Mouse (Mus musculus) neural tube, embryonic 13.5 days (tissue): ENCODE data around the gene Klf11. TPM values are rescaled to one million over a fixed set of nuclear protein-coding genes. Genes with fewer than 3 reads are reported as not detected.
"Not testable (repeated sequence)": the region's sequence is repeated elsewhere in the genome, so short reads cannot be mapped to it uniquely, and the experiment has no call there.

Experiments used
- ATAC-seq: fragments of 200-750 bp; cut with Nextera tagmentation; 2 replicates; pipeline ENCODE4 v1.8.0; 2017; ENCODE audit warnings: low read depth, mild to moderate bottlenecking, moderate TSS enrichment, moderate library complexity
- H3K27ac ChIP-seq: fragments of 300-500 bp; sonication (generic); replicated peaks from 2 replicates; pipeline ENCODE4 v1.5.1; 2015; ENCODE audit warnings: moderate library complexity, mild to moderate bottlenecking, inconsistent platforms
- H3K27me3 ChIP-seq: fragments of 300-500 bp; sonication (generic); 2 replicates; pipeline ENCODE4 v1.6.1; 2015; ENCODE audit warnings: mild to moderate bottlenecking, inconsistent platforms
- H3K36me3 ChIP-seq: fragments of 300-500 bp; sonication (generic); 2 replicates; pipeline ENCODE4 v1.6.1; 2015; ENCODE audit warnings: mild to moderate bottlenecking, inconsistent platforms
- H3K4me1 ChIP-seq: fragments of 300-500 bp; sonication (generic); replicated peaks from 2 replicates; pipeline ENCODE4 v1.6.1; 2015; ENCODE audit warnings: inconsistent platforms
- H3K4me2 ChIP-seq: fragments of 300-500 bp; sonication (generic); 2 replicates; pipeline ENCODE4 v1.6.1; 2015; ENCODE audit warnings: inconsistent platforms, mild to moderate bottlenecking, moderate library complexity
- H3K4me3 ChIP-seq: fragments of 300-500 bp; sonication (generic); 2 replicates; pipeline ENCODE4 v1.5.1; 2015; ENCODE audit warnings: mild to moderate bottlenecking, inconsistent platforms
- H3K9ac ChIP-seq: fragments of 300-500 bp; sonication (generic); 2 replicates; pipeline ENCODE4 v1.6.1; 2015; ENCODE audit warnings: moderate library complexity, mild to moderate bottlenecking, inconsistent platforms
- H3K9me3 ChIP-seq: fragments of 300-500 bp; sonication (generic); 2 replicates; pipeline ENCODE4 v1.6.1; 2016; ENCODE audit warnings: inconsistent platforms
- WGBS: fragments of 180-500 bp; shearing (Covaris S2); methylation state at CpG from one replicate; pipeline ENCODE4 v1.1.7; 2015; 5-methylcytosine and 5-hydroxymethylcytosine counted together
- polyA plus RNA-seq: library from polyadenylated mRNA; unstranded; fragments of >200 nt; fragmentation: Nextera tagmentation; extraction: Ambion mirVana; gene quantifications from 2 replicates; pipeline ENCODE4 v1.2.1, GENCODE M21; 2015

Gene Klf11
- polyA plus RNA-seq, 1 experiment from 2014 or later, result 14.9 TPM

DNA sequence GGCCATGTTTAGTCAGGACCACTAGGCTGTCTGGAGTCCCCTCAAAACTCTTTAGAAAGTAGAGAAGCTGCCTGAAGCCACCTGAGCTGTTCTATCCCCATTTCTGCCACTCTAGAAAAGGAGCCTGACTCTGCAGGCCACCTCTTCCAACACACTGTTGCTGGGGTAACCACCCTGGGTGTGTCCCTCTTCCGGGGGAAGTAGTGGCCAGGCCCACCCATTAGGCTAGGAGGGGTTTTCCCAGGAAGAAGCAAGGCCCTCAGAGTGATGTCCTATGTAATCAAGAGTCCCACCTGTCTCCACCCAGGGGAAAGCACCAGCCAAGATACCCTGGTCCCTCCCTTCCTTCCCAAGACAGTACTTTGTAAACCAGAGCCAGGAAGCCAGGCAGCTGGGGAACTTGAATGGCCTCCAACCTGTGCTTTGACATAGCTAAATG lies 17.3 kb upstream of the Klf11 start:
- Histone ChIP-seq H3K27me3 (no peaks in the 10 kb centered on the region), H3K36me3 (no peaks in the 10 kb centered on the region), H3K27ac (no peak overlapping the region), H3K9me3 (no peaks in the 10 kb centered on the region), H3K4me1 (no peaks in the 10 kb centered on the region), H3K4me3 (no peak overlapping the region), H3K9ac (no peak overlapping the region), H3K4me2 (no peak overlapping the region)
- WGBS, result 67% methylated on average over 1 of the region's 1 CpGs
- no peak for ATAC-seq

DNA sequence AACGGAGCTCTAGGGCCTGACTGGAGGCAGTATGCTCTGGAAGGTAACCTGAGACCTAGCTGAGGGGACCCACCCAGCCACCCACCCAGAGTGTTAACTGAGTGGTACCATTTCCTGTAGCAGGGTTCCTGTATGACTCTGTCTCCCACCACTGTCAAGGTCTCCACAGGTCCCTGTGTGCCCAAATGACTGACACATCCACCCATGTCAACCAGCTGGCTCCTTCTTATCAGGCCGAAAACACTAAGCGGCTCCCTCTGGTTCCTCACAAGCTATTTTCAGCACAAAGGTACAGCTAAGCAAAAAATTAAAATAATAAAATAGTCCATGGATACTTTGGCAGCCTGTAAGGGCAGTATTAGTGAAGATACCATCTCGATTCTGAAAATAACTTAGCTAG lies 16.9 kb upstream of the Klf11 start:
- Histone ChIP-seq H3K9me3 (no peaks in the 10 kb centered on the region), H3K36me3 (no peaks in the 10 kb centered on the region), H3K27ac (no peak overlapping the region), H3K4me3 (no peak overlapping the region), H3K4me2 (no peak overlapping the region), H3K9ac (no peak overlapping the region), H3K27me3 (no peaks in the 10 kb centered on the region), H3K4me1 (no peaks in the 10 kb centered on the region)
- no peak for ATAC-seq
- WGBS, result 86% methylated on average over 4 of the region's 4 CpGs

DNA sequence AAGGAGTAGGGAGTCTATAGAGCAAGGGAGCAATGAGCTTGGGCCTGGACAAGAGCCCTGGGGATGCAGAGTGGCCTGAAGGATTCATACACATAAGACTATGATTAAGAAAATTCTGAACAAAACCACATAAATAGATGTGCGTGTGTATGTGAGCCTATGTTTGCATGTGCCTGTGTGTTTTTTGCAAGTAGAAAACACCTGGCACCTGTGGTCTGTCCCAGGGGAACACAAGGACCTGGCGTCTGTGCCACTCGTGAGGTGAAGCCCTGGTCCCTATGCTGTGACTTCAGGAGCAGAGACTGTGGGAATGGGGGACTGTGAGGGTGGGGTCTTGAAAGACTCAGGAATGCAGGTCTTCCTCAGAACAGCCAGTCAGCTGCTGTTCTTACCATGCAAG lies 16.4 kb upstream of the Klf11 start:
- no peaks in the 10 kb centered on the region for H3K27me3 ChIP-seq
- no peak for ATAC-seq
- no peaks in the 10 kb centered on the region for H3K9me3 ChIP-seq
- no peak overlapping the region for H3K4me2 ChIP-seq
- H3K4me1 ChIP-seq, result no peaks in the 10 kb centered on the region
- WGBS, result 85% methylated on average over 3 of the region's 3 CpGs
- no peak overlapping the region for H3K9ac ChIP-seq
- H3K4me3 ChIP-seq, result no peak overlapping the region
- no peaks in the 10 kb centered on the region for H3K36me3 ChIP-seq
- H3K27ac ChIP-seq, result no peak overlapping the region

DNA sequence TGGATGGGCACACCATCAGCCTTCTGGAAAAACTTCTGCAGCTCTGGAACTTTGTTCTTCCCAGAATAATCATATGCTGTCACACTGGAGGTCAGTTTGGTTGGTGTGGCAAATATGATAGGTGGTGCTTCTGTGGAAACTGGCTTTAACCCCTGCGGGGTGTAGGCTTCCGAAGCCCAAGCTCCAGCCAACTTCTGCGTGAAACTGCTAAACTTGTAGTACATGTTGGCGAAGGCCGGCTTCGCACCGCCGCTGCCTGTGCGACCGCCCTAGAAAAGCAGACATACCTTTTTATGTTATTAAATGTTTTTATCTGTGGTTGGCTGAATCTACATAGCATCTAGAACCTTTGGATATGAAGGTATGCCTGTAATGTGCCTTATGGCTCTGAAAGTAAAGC lies 12.3 kb upstream of the Klf11 start:
- not testable (repeated sequence) for ATAC-seq
- 95% methylated on average over 10 of the region's 10 CpGs for WGBS

DNA sequence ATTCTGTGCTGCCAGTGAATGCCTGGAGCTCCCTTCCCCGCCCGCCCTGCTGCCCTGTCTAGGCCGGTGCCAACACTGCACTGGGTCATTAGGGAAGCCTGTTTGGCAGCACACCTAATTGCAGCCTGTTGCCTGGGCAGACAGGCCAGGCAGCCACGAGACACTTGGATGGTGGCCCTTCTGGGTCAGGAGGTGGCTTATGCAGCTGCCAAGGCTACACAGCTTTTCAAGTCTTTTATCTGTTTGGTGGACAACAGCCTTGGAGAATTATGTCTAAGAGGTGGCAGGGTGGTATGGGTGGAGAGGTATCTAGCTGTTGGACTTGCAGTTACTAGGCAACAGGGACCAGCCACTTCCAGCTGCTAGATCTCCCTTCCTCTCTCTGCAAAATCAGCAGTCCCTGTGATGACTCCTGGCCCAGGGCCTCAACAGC lies 8.7 kb upstream of the Klf11 start:
- Histone ChIP-seq H3K27ac (no peak overlapping the region), H3K4me2 (no peak overlapping the region), H3K4me1 (0 out of 2 replicates have a peak, but pooled peaks cover 6% of the 10 kb centered on the region), H3K9ac (no peak overlapping the region), H3K27me3 (no peaks in the 10 kb centered on the region), H3K9me3 (no peaks in the 10 kb centered on the region), H3K4me3 (no peak overlapping the region), H3K36me3 (no peaks in the 10 kb centered on the region)
- 58% methylated on average over 4 of the region's 4 CpGs for WGBS
- ATAC-seq, result peak; percentile 89

More for the DNA sequence above, 12.3 kb upstream of the Klf11 start:
- not testable (repeated sequence) for H3K9me3 ChIP-seq, H3K27me3 ChIP-seq, H3K4me2 ChIP-seq, H3K27ac ChIP-seq, H3K9ac ChIP-seq, H3K4me1 ChIP-seq, H3K36me3 ChIP-seq, H3K4me3 ChIP-seq

DNA sequence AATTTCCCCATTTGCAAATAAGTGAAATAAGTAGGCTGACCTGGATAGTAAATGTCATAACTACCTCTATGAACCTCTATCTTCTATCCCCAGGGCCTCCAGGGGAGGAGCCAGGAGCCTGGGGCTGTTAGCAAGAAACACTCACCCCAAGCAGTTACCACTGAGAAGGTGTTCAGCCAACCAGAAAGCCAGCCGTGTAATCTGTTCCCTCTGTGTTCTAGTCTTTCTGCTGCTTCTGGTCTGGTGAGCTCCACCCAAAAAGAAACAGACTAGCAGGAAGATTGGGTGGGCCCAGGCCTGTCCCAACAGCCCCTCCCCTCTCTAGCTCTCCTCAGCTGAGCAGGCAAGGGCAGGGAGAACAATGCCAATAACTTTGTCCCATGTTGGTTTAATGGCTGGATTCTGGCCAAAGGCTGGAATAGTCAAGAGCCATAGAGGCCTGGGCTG lies 6.9 kb upstream of the Klf11 start:
- 52% methylated on average over 1 of the region's 1 CpGs for WGBS
- Histone ChIP-seq H3K9ac (no peak overlapping the region), H3K27me3 (no peaks in the 10 kb centered on the region; the same call in 1 of the 2 replicates), H3K4me2 (no peak overlapping the region), H3K4me3 (no peak overlapping the region), H3K4me1 (0 out of 2 replicates have a peak, but pooled peaks cover 6% of the 10 kb centered on the region), H3K27ac (no peak overlapping the region), H3K9me3 (no peaks in the 10 kb centered on the region), H3K36me3 (no peaks in the 10 kb centered on the region)
- ATAC-seq, result no peak

DNA sequence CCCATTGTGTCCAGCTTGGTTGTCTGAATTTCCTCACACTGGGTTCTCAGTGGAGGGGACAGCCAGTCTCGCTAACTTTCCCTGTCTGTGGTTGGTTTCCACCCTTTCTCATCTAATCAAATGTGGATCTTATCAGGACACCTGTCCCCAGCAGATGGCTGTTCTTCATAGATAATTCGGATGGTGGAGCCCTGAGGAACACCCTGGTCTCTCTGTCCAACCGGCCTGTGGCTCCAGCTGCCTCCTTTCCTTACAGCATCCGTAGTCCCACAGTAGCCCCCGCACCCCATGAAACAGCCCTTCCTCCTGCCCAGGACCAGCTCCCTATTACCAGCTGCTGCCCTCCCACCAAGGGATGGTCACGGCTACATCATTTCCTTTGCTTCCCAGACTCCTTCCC lies 5.2 kb upstream of the Klf11 start:
- no peak for ATAC-seq
- H3K4me2 ChIP-seq, result no peak overlapping the region
- no peaks in the 10 kb centered on the region; the same call in 1 of the 2 replicates for H3K27me3 ChIP-seq
- 83% methylated on average over 6 of the region's 6 CpGs for WGBS
- no peak overlapping the region for H3K9ac ChIP-seq
- no peak overlapping the region for H3K27ac ChIP-seq
- H3K4me3 ChIP-seq, result no peak overlapping the region
- no peaks in the 10 kb centered on the region for H3K36me3 ChIP-seq
- H3K4me1 ChIP-seq, result peaks cover 14% of the 10 kb centered on the region
- H3K9me3 ChIP-seq, result no peaks in the 10 kb centered on the region

DNA sequence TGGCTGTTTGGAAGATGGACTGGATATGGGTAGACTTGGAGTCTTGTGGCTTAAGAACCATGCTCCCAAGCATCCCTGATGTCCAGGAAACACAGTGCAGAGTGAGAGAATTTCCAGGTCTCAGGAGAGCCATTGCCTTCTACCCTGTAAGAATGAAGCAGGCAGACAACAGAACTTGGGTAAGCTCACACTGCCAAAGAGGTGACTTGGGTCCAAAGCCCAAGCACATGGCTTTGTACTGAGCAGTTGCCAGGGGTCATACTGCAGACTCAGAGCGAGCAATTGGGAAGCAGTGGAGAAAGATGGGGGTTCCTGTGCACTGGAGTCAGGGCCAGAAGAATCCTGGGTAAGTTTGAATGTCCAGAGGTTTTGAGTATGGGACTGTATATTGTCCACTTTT lies 3.0 kb upstream of the Klf11 start:
- no peaks in the 10 kb centered on the region for H3K9me3 ChIP-seq
- H3K27me3 ChIP-seq, result no peaks in the 10 kb centered on the region; the same call in 1 of the 2 replicates
- H3K36me3 ChIP-seq, result no peaks in the 10 kb centered on the region
- no peak overlapping the region for H3K4me3 ChIP-seq
- 89% methylated on average over 1 of the region's 1 CpGs for WGBS
- ATAC-seq, result no peak
- H3K27ac ChIP-seq, result no peak overlapping the region
- no peak overlapping the region for H3K9ac ChIP-seq
- peaks cover 22% of the 10 kb centered on the region for H3K4me1 ChIP-seq
- no peak overlapping the region for H3K4me2 ChIP-seq

DNA sequence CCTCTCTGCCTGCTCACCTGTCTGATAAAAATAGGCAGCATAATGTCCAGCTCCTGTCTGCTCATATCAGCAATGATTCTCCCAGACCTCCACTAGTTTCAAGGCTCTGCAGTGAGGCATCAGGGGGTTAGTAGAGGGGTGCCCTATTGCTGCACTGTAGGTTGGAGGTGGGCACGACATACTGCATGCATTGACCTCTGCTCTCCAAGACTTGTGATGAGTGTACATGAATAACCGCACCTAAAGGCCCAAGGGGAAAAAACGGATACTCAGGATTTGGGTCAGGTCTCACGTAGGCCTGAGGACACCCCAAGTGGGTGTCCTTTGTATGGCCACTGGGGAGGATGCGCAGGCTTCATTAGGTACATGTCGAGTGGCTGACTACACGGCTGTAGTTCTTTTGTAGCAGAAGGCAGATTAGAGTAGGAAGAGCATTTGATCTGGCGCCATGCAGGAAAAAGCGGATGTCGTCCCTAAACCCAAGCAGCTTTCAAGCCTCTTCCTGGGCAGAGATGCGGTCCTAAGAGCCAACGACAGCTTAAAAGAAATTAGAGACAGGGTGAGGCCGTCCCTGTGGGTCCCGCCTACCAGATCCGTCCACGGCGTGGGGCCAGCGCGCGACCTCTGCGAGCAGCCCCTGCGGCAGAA lies 535 bp upstream of the Klf11 start:
- WGBS, result 4% methylated on average over 22 of the region's 22 CpGs
- peak overlapping the region; percentile 94 for H3K9ac ChIP-seq
- H3K36me3 ChIP-seq, result peaks cover 17% of the 10 kb centered on the region
- peak; percentile 11 for ATAC-seq
- H3K27me3 ChIP-seq, result no peaks in the 10 kb centered on the region; the same call in 1 of the 2 replicates
- no peaks in the 10 kb centered on the region for H3K9me3 ChIP-seq
- H3K27ac ChIP-seq, result peak overlapping the region; percentile 94
- H3K4me3 ChIP-seq, result peak overlapping the region; percentile 78
- peaks cover 44% of the 10 kb centered on the region for H3K4me1 ChIP-seq
- peak overlapping the region; percentile 72 for H3K4me2 ChIP-seq

DNA sequence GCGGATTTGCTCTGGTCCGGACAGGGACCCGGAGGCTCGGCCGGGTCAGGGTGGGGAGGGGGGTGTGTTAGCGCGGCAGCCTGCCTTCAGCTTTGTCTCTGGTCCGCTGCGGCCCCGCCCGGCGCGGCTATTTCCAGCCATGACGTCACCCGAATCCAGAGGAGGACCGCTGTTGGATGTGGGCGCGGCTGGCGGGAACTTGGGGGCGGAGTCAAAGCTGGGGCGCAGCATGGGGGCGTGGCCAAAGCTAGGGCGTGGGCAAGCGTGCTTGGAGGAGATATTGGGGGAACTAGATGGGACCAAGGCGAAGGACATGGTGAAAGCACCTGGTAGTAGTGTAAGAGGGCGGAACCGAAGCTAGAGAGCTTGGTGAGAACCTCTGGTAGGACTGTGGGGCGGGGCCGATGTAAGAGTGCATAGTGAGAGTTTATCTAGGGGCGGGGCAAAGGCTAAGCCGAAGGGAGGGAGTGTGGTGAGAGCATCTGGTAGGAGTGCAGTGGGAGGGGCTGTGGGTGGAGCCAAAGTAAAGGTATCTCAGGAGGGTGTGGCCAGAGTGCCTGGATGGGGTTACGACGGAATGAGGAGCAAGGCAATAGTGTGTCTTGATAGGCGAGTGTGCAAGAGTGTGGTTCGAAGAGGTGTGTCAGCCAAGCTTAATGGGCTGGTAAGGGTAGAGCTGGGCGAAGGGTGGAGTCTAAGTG lies 718 bp downstream of the Klf11 start:
- Histone ChIP-seq H3K4me2 (peak overlapping the region; percentile 72), H3K27ac (peak overlapping the region; percentile 94), H3K9ac (peak overlapping the region; percentile 94), H3K36me3 (peaks cover 30% of the 10 kb centered on the region), H3K9me3 (no peaks in the 10 kb centered on the region), H3K27me3 (no peaks in the 10 kb centered on the region; the same call in 1 of the 2 replicates), H3K4me1 (peaks cover 57% of the 10 kb centered on the region), H3K4me3 (peak overlapping the region; percentile 78)
- WGBS, result under 1% methylated on average over 35 of the region's 36 CpGs
- peak; percentile 86 for ATAC-seq

DNA sequence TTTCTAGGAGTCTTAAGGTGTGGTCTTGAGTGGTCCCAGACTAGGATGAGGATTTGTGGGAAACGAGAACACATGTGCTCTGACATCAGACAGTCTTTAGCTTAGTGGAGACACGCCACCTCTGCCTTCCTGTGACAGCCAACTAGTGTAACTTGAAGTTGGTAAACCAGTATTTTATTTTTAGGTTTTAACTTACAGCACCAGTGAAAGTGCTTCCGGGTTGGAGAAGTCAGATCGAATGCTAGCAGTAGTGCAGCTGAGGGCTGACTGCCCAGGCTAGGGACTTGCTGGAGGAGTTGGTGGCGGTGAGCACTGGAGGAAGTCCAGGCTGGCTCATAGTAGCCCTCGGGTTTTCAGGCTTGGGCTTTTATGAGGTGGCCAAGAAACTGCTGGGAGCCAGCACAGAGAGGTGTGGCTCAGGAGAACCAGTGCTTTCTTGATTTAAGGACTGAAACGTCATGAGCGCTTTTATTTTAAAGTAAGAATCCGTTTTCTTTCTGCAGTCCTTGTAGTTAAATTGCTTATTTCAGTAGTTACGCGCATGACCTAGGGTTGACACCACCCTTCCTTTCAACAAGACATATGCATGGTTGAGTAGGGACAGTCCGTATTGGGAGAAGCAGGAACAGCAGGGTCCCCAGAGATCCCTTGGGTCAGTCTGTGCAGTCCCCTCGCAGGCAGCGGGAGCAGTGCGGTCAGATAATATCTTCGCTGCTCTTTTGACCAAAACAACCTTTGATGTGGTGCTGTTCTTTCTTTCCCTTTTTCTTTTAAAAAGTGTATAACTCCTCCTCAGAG lies 3.2 kb downstream of the Klf11 start:
- ATAC-seq, result no peak
- no peaks in the 10 kb centered on the region for H3K27me3 ChIP-seq
- no peak overlapping the region for H3K9ac ChIP-seq
- no peaks in the 10 kb centered on the region for H3K9me3 ChIP-seq
- H3K27ac ChIP-seq, result no peak overlapping the region
- 72% methylated on average over 16 of the region's 16 CpGs for WGBS
- H3K36me3 ChIP-seq, result peaks cover 52% of the 10 kb centered on the region
- peaks cover 75% of the 10 kb centered on the region for H3K4me1 ChIP-seq
- H3K4me2 ChIP-seq, result no peak overlapping the region
- H3K4me3 ChIP-seq, result no peak overlapping the region

DNA sequence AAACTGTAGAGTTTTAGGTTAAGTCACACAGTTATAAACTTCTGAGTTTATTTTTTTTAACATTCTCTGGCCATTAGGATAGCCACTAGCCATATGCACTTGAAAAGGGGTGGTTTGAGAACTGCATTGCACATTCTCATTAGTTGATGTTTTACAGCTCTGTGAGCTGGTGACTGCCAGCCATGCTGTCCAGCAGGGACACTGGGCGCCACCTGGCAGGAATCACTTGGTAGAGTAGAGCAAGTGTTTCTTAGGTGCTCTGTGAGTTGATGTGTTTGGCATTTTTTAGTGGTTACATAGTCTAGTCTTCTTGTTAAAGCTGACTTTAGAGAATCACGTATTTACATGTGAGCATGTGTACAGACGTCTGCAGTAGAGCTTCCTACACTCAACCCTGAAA lies 5.4 kb downstream of the Klf11 start:
- Histone ChIP-seq H3K27me3 (no peaks in the 10 kb centered on the region), H3K4me3 (0 out of 2 replicates have a peak overlapping the region, but pooled peaks have one; percentile 10), H3K4me2 (peak overlapping the region; percentile 41), H3K9ac (peak overlapping the region; percentile 56), H3K9me3 (no peaks in the 10 kb centered on the region), H3K4me1 (peaks cover 67% of the 10 kb centered on the region), H3K36me3 (peaks cover 69% of the 10 kb centered on the region), H3K27ac (no peak overlapping the region)
- WGBS, result 77% methylated on average over 3 of the region's 3 CpGs
- ATAC-seq, result no peak
